Mouse (Mus musculus) spleen, embryonic (tissue): ENCODE results near the gene Man1a.

ENCODE experiments used
- CTCF ChIA-PET: fragments of 350-600 bp; sonication (Branson Sonifier 250); formaldehyde crosslinking; loops from one replicate; lab custom pipeline; 2022; lab: Charles Lee

The Man1a gene

DNA sequence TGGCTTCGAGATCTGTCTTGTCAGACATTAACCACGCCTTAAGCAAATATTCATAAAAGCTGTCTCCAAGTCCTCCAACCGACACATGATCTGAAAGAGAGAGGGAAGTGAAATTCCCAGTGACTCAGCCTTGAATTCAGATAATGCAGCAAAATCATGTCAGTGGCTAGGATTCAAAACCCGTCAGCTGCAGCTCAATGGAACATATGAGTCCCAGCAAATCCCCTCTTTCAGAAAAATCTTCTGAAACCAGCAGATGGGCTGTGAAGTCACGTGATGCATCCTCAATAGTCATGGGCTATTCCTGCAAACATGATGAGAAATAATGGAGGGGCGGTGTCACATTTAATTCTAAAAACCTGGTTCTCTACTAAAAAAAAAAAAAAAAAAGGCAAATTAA lies 151.0 kb downstream of the Man1a start:
- CTCF ChIA-PET: no interaction called here

DNA sequence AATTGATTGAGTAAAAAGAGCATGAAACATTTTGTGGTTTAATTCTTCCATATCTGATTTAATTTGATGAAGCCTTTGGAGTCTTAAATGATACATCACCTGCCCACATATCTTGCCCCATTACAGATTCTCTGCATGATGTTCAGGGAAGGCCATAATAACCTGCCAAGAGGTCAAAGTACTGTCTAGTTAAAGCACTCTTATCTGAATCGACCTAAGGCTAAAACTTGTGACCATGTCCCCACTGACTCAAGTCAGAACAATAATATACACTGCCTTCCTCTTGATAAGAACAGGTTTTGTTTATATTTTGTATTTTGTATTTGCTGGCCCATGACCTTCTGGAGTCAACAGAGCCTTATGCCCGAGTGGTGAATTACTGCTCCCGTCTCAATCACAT lies 154.2 kb downstream of the Man1a start:
- CTCF ChIA-PET: interaction anchor here (0.5 kb wide), 1 partner anchor 9 kb away, joined by 3 read pairs; no protein-coding TSS in a partner anchor

DNA sequence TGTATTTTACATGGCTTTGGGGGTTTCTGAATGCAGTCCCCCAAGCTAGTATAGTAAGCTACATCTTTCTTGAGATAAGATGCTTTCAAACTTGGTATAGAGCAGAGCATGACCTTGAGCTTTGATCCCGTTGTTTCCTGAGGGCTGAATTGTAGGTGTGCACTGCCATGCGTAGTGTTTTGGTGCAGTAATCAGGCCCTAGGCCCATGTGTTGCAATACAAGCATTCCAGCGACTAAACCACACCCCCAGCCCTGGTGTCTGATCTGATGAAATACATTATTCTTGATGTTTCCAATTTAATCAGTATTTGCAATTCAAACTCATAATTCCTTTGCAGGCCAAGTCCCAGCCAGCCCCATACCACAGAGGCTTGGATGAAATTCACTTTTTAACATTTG lies 158.9 kb downstream of the Man1a start:
- CTCF ChIA-PET: no interaction called here

DNA sequence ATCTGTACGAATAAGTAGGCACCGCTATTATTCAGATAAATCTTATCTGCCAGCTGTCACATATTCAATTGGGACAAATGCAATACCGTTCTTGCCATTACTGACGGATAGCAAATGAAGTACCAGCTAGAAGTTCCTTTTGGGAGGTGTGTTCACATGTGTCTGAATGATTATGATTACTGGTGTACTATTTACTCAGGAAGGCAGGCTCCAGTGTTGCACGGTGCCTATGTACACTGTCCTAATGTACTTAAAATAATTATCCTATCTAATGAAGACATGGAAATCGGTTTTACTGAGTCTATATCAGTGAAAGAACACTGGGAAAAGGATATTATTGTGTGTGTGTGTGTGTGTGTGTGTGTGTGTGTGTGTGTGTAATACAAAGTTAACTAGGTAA lies 160.7 kb downstream of the Man1a start:
- CTCF ChIA-PET: no interaction called here

DNA sequence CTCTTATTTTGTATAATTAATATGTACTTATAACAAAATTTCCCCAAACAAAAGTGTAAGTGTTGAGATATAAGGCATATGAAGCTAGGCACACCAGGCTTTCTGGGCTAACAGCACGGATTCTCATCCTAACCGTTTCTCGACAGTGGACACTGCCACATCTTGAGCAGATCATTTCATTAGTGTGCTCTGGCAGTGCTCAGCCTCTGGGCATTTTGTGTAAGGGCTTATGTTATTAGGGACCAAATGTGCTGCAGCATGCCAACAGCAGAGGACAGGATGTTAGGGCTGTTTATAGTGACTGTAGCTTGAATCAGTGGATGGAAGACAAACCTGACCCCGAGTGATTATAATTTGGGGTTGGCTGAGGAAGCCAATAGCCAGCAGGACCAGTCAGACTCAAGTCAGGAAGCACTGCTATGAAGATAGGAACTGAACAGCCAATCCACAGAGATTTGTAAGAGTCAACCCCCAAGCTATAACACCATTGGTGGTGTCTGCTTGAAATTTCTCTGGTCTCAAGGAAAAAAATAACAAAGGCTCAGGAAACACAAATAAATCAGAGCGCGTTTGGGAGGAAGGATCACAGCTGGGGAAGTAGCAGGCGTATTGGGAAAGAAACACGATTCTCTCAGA lies 161.3 kb downstream of the Man1a start:
- CTCF ChIA-PET: no interaction called here

DNA sequence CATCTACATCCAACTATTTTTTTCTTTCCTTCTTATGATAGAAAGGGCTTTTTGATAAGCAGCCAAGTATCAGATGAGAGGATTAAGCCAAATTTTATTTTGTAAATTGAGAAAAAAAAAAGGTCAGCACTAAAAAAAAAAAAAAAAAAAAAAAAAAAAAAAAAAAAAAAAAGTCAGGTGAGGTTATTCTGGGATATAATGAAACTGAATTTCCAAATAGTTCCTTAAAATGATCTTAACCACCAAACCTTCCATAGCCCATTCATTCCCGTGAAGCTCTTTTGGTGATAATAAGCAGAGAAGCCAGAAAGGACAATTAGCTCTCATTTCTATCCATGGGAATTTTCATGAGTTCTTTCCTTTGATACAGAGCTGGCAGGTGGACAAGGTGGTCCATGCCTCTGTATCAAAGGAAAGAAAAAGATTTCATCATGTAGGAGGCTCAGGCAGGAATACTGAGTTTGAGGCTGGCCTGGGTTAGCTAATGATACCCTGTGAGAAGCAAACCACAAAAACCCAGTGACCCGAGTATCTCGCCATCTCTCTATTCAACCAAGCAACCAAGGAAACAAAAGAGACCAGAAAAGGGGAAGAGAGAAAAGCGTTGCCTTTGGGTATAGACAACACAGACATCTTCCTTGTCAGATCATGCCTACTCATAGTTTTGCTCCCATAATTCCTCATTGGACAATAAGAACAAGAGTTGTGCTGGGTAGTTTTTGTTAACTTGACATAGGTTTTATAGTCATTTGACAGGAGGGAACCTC lies 162.7 kb downstream of the Man1a start:
- CTCF ChIA-PET: no interaction called here

DNA sequence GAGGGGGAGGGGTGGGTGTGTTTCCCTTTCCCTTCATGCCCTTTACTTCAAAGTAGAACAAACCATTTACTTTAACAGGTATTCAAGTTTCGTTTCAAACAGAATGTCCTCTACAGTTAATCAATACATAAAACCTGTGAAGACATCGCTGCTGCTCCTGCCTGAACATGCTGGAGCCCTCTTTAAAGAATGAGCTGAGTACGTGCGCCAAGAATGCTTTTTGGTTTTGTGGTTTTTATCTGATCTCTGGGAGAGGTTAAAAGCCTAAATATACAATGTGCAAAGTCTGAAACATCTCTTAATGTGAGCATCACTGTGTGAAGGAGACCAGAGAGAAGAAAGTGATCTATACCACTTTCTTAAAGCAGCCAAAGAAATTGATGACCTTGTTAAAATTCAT lies 186.9 kb downstream of the Man1a start:
- CTCF ChIA-PET: no interaction called here

DNA sequence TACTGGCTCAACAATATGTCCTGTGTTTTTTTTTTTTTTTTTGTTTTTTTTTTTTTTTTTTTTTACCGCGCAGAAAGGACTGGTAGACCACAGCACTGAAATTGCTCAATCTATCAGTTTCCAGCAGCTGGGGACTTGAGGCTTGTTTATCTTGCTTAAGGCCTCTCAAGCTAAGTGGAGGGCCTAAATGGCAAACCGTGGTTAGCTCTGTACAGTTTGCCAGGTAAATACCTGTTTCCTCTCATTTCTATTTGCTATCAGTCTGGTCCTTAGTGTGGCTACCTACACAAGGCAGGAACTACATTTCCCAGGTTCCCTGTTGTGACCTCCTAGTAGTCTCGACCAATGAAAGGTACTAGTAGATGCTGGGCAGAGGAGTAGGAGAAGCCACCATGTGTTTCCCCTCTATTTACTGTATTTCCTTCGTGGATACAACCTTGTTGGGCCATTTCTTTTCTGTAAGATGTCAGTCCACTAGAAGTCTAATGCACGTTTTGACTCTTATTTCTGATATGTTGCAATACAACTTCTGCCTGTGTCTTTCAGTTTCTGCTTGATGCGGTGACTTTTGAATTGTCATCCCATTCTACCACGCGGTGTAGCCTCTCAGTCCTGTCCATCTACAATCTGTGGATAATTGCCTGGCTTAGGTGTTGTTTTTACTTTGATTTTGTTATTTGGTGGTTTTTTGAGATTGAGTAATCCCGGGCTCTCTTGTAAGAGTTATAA lies 187.9 kb downstream of the Man1a start:
- CTCF ChIA-PET: interaction anchor here (0.6 kb wide), 1 partner anchor 299 kb away, joined by 8 read pairs; no protein-coding TSS in a partner anchor

DNA sequence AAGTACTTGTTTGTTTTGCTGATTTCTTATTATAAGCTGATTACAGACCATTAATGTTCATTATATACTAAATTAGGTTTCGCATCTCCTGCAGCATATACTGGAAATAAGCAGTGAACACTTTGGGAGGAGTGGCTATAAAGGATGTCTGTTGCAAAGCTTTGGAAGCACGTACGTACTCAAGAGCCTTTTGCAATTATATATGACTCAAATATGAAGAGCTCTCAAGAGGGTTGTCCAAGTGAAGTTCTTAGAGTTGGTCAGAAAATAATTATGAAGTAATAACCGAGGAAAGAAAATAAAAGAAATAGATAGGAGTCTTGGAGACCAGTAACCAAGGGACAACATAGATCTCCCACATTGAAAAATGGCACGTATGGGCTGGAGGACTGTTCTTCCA lies 189.9 kb downstream of the Man1a start:
- CTCF ChIA-PET: no interaction called here

DNA sequence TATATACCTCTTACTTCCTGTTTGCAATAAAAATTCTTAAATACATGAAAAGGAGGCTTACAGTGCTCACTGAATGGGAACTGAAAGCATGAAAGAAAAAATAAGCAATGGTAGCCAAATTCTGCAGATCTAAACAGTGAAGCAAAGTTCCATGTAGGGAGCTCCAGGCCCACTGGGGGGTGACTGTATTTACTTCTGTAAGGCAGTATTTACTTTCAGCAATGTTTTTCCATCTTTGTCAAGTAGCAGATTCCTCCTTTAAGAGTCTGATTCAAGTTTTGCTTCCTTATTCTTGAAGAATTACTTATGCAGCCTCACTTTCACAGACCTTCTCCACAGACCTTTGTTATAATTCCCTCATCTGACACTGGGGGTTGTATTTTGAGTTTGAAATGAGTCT lies 195.1 kb downstream of the Man1a start:
- CTCF ChIA-PET: no interaction called here

DNA sequence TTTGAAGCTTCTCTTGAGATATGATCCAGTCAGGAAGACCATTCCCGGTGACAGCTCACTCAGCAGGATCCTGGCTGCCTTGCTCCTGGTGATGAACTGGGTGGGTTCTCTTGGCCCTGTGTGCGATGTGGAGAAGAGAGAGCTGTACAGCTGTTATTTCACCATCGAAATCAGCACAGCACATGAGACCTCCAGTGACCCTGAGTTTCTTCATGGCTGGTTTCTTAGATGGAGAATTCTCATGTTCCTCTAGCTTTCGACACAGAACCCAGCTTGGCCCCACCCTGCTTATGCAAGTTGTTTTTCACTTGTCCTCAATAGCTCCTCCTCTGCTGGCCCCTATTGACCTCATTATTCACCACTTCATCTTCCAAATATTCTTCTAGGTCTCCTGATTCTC lies 200.5 kb downstream of the Man1a start:
- CTCF ChIA-PET: interaction anchor here (0.5 kb wide), 1 partner anchor 719 kb away, joined by 10 read pairs; no protein-coding TSS in a partner anchor

DNA sequence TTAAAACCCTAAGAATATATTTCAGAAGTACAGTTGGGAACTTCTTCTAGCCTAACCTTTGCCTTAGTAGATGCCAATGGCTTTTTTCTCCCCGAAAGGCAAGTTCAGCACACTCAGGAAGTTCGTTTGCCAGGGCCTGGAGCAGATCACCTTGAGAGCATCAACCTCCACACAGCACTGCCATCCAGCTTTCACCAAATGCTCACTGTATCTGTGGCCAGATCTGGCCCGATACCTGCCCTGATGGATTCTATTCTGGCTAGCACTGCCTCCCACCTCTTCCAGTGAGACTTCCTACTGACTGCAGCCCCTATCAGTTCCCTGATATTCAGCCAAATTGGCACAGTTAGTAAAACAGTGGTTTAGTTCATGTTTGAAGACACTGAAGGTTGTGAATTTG lies 202.2 kb downstream of the Man1a start:
- CTCF ChIA-PET: interaction anchor here (0.7 kb wide), 1 partner anchor 28 kb away, joined by 6 read pairs; no protein-coding TSS in a partner anchor

DNA sequence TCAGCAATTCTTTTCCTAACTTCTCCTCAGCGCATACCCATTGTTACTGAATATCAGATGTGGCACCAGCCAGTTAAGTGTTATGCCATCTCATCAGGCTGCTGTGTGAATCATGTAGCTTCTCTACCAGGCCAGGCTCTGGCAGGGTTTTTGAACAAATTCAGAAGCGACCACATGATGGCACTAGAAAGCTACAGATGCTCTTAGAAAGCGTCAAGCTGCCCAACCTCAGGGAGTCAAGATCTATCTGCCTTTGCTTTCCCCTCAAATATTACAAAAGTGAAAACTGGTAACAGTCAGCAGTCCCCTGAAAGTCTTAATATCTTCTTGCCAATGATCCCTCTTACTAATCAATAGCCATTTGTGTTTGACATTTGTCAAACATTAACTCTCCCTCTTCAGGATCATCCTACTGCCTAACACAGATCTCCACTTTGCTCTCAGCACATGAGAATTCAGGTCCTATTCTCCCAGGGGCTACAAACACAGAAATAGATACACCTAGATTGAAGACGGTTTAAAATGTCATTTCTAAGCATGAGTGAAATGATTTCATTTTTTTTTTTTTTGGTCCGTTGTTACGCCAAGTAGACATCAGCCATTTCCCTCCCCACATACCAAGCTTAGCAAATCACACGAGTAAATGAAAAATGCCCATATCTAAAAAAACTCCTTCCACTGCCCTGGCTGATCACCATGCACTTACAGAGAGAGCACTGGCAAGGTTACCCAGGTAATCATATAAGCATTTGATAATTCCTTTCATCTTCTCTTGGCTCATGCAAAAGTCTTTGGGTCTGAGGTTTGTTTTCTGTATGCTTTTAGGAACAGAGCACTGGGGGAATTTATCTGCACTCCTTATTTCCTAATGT lies 212.7 kb downstream of the Man1a start:
- CTCF ChIA-PET: interaction anchor here (0.6 to 0.7 kb wide), 3 partner anchors 24 to 1547 kb away, joined by 3 to 8 read pairs (median 4); no protein-coding TSS in a partner anchor

DNA sequence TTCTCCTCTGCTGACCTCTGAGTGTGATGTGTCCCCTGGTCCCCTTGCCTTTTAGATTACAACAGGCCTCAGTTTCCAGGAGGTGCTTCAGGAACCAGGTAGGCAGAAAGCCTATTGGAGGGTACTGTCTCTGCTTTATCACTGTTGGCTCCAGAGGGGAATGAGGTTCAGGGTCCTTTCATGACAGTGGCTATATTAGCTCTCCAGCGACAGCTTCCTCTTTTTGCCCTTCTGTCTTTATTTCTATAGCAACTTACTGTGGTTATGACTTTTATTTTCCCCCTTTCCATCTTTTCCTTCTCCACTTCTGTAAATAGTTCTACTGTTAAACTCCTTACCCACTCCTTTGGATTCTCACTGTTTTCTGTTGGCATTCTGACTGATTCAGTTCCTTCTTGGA lies 216.5 kb downstream of the Man1a start:
- CTCF ChIA-PET: no interaction called here

DNA sequence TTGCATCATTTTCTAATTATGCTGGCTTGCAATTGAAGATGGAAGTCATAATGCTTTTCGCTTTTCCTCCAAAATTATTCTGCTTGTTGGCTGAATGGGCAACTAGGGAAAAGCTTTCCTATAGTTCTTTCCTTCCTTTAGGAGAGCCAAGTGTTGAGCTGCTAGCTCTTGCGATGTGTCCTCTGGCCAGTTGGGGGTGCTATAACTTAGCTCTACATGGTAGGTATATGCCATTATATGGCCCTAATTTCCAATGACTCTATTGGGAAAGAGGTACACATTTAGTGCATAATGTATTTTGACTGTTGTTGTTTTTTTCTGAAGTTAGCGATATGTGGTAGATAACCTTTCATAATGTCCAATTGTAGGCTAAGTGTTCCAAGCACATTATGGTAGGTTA lies 217.2 kb downstream of the Man1a start:
- CTCF ChIA-PET: no interaction called here
